Mouse (Mus musculus): ENCODE results near the gene Crb3.

DNA sequence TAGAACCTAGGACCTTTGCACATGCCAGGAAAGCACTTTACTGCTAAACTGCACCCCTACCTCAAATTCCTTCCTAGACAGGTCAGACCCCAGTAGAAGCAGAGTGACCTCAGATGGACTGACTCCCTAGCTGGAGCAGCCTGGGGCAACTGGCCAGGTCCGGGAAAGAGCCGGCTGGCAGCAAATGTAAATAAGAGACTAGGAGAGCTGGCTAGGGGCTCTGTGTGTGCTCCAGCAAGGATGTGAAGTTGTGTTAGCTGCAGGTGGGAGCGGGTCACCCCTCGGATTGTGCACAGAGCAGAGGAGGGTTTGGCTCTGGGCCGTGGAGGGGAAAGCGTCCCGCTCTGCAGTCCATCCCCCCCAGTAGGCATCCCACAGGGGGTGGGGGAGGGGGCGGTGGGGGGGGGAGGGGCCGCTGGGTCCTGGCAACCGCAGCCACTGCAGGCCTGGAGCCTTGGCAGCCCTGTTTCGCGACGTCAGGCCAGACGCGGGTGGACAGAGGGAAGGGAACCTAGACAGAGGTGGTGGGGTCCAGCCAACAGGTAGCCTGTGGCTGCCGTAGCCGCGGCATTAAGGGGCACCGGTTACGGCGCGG, at the start of gene Crb3:
- no peak for TF ChIP-seq CTCF (conservative IDR thresholded peaks at IDR 0.05; ENCODE audit: low read length)
- no peak for TF ChIP-seq POU5F1 (IDR thresholded peaks at IDR 0.05; ENCODE audit: borderline replicate concordance, low read length)
- no peak for TF ChIP-seq NANOG (IDR thresholded peaks at IDR 0.05; ENCODE audit: borderline replicate concordance, low read length)
